Mouse (Mus musculus) cortical plate, adult 2 months (tissue): ENCODE results near the gene Ehbp1. TPM values are rescaled to one million over a fixed set of nuclear protein-coding genes. Genes with fewer than 3 reads are reported as not detected.
A peak's percentile ranks its signal among the peaks of the same experiment; 100 is the strongest.

Experiments used
- H3K27ac ChIP-seq: fragments of 200-500 bp; 2 replicates; pipeline ENCODE4 v1.5.1; 2012; ENCODE audit warnings: low read length, control low read depth, inconsistent platforms; ENCODE audit not compliant: insufficient read depth
- H3K4me1 ChIP-seq: fragments of 200-500 bp; 2 replicates; pipeline ENCODE4 v1.6.1; 2011; ENCODE audit warnings: low read length; ENCODE audit not compliant: control insufficient read depth, insufficient read depth
- H3K4me3 ChIP-seq: fragments of 200-500 bp; 2 replicates; pipeline ENCODE4 v1.5.1; 2011; ENCODE audit warnings: mild to moderate bottlenecking, low read length, control low read depth; ENCODE audit not compliant: insufficient read depth
- CTCF ChIP-seq: fragments of 200-500 bp; IDR thresholded peaks from 2 replicates; pipeline ENCODE4 v1.5.1; 2011; ENCODE audit warnings: mild to moderate bottlenecking, control low read depth, low read length; ENCODE audit not compliant: insufficient read depth; ENCODE audit errors: extremely low read depth
- POLR2A ChIP-seq: fragments of 200-500 bp; IDR thresholded peaks from 2 replicates; pipeline ENCODE4 v1.6.1; 2011; ENCODE audit warnings: mild to moderate bottlenecking, low read length, control low read depth; ENCODE audit not compliant: insufficient read depth; ENCODE audit errors: extremely low read depth
- polyA plus RNA-seq: library from polyadenylated mRNA; depleted of rRNA; stranded (reverse); fragments of >200 nt; gene quantifications from 2 replicates; pipeline ENCODE4 v1.2.3, GENCODE M21; 2012

The Ehbp1 gene
- polyA plus RNA-seq, 1 experiment, result 26.4 TPM

DNA sequence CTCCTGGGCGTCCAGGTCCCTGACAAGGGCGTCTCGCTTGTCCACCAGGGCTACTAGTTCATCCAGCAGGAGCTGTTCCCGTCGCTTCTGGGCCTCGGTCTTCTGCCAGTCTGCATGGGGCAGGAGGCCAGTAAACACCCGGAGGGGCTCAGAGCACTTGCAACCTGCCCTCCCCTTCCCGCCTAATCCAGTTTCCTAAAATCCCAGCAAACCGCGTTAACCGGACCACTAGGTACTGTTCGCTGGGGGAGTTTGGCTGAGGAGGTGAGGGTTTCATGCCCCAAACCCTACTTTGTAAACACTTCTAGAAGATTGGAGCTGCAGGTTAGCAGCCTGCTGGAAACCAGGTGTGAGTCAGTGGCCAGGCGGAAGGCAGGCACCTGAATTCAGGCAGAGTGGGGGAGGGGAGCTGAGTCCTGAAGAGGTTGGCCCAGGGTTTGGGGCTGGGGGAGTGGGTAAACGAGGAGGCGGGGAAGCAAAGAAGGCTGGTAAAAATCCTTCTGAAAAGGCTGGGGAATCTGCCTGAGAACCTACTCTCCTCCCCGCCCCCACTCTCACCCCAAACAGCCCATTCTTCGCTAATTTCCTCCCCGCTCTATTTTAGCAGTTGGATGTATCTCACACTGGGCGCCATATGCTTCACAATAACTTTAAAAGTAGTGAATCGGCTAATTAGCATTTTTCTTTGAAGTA, 334.9 kb downstream of the Ehbp1 start:
- Histone ChIP-seq H3K27ac (no peak overlapping the region), H3K4me3 (no peak overlapping the region; the same call in 1 of the 2 replicates), H3K4me1 (no peaks in the 10 kb centered on the region)
- TF ChIP-seq POLR2A (no peak), CTCF (no peak)

DNA sequence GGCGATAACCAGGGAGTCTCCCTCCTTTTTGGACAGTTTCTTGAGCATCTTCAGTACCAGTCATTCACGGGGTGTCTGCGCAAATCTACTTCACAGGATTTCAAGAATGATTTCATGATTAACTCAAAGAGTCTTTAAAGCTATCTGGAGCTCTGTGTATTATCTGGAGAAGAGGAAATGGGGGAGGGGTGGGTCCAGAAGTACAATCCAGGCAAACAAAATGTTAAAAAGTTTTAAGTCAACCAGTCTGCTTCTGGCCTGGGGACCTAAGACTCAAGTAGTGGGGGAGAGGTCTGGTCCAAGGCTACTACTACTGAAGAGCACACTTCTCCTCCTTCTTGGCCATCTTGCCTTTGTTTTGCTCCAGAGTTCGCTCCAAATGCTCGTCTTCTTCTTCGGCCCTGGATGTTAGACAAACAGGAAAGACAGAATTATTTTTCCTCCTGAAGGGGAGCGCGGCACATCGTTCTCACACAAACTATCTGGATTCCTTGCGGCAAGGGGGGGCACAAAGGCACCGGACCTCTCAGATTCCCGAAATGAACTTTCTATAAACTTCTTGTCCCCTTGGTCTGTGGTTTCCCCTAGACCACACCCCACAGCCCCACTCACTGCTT, 335.5 kb downstream of the Ehbp1 start:
- Histone ChIP-seq H3K27ac (no peak overlapping the region), H3K4me3 (no peak overlapping the region), H3K4me1 (no peaks in the 10 kb centered on the region)
- TF ChIP-seq POLR2A, result no peak
- TF ChIP-seq CTCF, result no peak

DNA sequence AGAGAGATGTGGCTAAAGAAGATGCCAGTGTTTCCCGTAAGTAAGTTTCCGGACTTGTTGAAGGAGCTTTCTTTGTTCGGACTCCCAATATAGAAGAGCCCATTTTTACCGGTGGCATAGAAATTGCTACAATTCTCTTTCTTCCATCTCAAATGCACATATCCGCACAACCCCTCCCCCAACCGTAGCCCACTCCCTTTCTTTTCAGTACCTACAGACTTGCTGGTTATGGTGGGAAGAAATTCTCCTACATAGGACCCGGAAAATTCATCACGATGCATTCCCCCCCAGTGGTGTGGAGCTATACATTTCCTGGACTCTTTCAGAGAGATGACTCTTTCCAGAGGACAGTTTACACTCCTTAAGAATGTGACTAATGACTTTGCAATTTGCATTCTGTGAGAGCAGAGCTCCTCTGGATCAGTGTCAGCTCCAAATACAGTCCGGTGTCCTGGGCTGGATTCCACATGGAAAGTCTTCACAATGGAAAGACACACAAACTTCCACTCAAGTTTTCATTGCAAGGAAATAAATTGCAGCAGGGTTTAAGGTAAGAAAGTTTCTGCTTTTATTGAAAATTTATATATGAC, 336.7 kb downstream of the Ehbp1 start:
- no peak overlapping the region for H3K27ac ChIP-seq
- no peak for TF ChIP-seq CTCF
- TF ChIP-seq POLR2A, result no peak
- H3K4me3 ChIP-seq, result no peak overlapping the region
- no peaks in the 10 kb centered on the region for H3K4me1 ChIP-seq

DNA sequence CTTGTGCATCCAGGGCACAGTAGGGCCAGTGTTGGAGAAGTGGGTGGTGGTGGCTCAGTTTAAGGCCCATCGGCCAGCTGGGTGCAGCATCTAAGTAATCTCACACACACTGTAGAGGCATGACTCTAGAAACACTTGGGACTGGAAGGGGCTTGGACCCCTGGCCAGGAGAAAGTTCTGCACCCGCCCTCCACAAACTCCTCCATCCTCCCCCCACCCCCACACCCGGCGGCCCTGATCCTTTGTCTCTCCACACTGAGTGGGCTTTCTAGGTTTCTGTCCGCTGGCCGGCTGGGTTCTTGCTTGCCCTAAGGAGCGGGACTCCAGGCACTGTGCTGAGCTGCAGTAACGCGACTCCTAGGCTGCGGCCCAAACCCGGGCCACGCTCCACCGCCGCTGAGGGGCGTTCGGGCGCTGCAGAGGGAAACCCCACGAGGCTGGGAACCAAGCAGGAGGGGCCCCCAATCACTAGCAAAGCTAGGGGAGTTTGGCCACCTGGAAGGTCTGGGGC, 337.7 kb downstream of the Ehbp1 start:
- Histone ChIP-seq H3K27ac (peak overlapping the region; percentile 39; the same call in 1 of the 2 replicates), H3K4me1 (no peaks in the 10 kb centered on the region), H3K4me3 (no peak overlapping the region)

DNA sequence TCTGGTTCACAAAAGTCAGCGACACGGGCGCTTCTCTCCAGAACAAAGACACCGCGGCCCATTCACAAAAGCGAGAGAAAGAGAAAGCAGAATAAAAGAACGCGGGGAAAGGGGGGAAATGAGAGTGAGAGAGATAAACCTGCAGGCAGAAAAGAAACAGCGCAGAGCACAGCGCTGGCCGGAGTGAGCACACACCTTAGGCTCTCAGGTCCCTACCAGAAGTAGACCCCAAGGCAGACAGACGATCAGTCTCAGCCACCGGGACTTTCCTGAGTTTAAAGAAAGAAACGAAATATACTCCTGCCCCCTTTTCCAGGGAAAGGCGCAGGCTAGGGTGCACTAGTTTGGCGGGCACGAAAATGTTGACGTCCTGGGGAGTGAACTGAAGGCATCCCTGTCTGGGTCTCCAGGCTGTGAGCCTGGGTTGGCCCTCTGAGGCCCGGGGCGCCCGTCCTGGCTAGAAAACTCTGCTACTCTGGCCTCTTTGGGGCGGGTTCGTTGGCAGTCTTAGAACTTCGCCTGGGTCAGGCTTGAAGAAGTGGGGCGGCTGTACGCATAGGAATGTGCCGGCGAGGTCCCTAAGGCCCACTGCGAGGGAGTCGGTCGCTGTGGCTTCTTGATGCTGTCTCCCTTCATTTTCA, 338.6 kb downstream of the Ehbp1 start:
- Histone ChIP-seq H3K4me1 (no peaks in the 10 kb centered on the region), H3K4me3 (peak overlapping the region; percentile 47; the same call in 1 of the 2 replicates), H3K27ac (peak overlapping the region; percentile 61; the same call in 1 of the 2 replicates)
- TF ChIP-seq CTCF, result no peak
- TF ChIP-seq POLR2A, result no peak

More for the DNA sequence above, 337.7 kb downstream of the Ehbp1 start:
- TF ChIP-seq CTCF (no peak), POLR2A (no peak)

DNA sequence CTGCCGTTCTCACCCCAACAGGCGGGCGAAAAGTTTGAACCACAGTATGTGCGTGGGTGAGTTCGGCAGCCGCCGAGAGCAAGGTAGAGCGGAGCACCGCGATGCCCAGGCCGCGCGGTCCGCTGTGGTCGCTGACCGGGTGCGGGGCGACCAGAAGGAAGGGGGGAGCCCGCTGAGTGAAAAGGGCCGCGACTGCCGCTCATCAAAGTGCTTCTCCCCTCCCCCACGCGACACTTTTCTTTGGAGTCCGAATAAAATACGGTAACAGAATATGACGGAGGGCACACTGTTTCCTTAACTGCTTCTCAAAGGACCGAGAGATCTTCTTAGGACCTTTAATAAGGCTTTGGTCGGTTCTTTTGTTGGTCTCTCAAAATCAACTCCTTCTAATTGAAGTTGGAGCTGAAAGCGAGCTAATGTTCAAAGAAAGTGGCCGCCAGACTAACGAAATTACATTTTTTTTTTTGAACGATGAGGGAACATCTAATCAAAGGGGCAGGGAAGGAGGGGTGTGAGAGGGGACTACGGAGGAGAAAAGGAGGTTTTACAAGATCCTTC, 339.2 kb downstream of the Ehbp1 start, which contains the start of gene Otx1:
TSS of gene Otx1 (minus strand) at position 115 of the 558 bp plus-strand sequence.
- peak within 1 kb of the TSS; percentile 47 for H3K4me3 ChIP-seq
- peak within 1 kb of the TSS; percentile 61 for H3K27ac ChIP-seq
- TF ChIP-seq POLR2A (no peak), CTCF (no peak)
- no peaks in the 10 kb centered on the region for H3K4me1 ChIP-seq

DNA sequence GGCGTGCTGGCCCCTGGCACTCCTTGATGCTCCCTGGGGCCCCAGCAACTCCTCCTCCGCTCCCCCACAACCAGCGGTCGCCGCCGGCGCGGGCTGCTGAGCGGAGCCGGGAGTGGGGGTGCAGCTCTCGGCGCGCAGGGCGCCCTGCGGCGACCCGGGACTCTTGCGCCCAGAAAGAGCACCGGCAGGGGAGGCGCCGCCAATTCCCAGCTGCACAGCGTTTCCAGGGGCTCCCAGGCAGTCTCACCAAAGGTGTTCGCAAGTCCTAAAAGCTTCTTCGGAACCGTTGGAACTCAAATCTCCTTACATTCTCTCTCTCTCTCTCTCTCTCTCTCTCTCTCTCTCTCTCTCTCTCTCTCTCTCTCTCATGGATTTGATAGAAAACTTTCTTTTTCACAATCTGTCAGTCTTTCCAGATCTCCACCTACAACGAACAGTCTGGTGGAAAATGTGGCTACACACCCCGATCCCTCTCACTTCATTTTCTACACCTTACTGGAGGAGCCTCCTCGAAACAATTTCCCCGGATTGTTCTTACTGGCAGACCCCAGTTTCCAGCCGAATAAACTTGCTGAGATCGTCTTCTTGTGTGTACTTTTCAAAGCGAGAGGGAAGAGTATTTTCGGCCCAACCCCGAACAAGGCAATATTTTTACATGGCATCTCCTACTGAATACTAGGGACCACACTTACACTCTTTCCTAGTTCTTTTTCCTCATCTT, 339.9 kb downstream of the Ehbp1 start:
- Histone ChIP-seq H3K4me3 (peak overlapping the region; percentile 47), H3K4me1 (no peaks in the 10 kb centered on the region), H3K27ac (peak overlapping the region; percentile 53; the same call in 1 of the 2 replicates)
- TF ChIP-seq CTCF (no peak), POLR2A (no peak)

DNA sequence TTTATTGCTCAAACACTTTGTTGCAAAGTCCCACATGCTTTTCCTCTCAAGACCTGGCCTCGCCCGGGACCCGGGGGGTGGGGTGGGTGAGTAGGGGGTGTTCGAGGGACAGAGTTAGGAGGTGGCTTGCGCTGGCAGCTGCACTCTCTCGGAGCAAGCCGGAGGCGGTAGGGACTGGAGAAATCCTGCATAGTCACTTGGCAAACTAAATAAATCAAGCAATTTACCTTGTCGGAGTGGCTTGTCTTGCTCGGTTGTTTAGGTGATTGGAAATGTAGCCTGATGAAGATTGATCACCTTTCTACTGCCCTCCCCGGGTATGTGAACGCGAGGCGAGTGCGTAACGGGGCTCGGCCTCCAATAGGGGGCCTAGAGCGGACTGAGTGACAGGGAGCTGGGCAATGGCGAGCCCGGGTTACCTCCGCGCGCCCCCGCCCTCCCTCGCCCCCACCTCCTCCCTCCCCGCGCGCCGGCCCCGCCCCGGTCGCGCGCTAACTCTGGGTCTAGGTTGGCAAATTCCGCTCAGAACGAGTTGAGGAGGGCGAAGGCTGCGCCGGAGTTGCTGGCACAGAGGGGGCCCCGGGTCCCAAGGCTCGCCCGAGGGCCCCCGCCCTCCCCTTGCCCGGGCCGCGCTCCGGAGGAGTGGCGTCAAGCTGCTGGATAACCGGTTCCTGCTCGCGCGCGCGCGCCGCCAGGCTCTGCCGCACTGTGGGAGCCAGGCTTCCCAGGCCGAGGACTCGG, 340.6 kb downstream of the Ehbp1 start:
- H3K4me1 ChIP-seq, result no peaks in the 10 kb centered on the region
- TF ChIP-seq CTCF (no peak), POLR2A (peak; percentile 40; the same call in 1 of the 2 replicates)
- 0 out of 2 replicates have a peak overlapping the region, but pooled peaks have one; percentile 49 for H3K27ac ChIP-seq
- H3K4me3 ChIP-seq, result peak overlapping the region; percentile 47
